Mouse (Mus musculus) cerebellum, adult (tissue): Measurements from ENCODE around the gene Anks1b.

Experiments used
- ATAC-seq: cut with Nextera tagmentation; 2 replicates; pipeline ENCODE4 v1.9.2; 2017; ENCODE audit warnings: mild to moderate bottlenecking, moderate library complexity, mixed read lengths; ENCODE audit not compliant: insufficient number of reproducible peaks, low FRiP score, low TSS enrichment

Anks1b gene

DNA sequence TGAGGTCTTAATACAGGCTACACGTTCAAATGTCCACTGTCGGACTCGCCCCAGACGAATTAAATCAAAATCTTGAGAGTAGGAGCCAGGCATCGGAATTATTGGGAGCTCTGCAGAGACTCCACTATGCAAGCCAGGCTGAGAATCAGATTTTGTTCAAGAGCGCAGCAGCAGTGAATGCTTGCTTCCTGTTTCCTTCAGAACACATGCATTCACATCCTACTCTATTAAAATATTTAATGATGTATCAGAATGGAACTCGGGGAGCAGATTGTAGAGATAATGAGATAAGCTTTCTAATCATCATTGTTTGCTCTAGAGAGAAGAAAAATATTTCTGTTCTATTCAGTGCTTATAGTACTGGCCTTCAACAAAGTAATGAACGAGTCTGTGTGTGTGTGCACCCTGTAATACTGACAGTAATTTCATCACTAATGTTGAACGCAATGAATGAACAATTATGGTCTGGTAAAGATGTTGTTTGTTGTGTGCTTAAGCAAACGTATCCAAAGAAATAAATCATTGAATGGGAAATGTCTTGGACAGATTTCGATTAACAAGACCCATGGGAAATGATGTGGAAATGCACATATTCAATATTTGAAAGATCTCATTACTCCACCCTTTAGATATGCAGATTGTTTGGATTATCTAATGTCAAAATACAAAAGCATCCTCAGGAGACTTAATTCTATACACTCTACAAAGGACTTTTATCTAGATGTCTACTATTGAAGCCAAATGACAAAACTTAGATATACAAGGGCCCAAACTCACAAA, 835.7 kb downstream of the Anks1b start:
- ATAC-seq: no peak

DNA sequence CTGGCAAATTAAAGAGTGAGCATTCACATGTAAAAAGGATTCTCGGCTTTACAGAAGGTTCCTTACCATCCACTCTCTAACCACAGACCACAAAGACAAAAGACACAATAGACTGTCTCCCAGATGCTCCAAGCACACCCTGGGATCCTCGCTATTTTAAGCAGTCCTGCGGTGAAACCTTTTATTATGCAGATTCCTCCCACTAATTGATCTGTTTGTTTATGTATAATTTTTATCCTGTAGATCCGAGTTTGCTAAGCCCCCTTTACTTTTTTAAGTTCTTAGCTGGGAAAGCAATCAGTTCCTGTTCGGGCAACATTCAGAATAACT, 836.3 kb downstream of the Anks1b start:
- ATAC-seq: no peak

GRCm38 (mm10) chr10:90717961-90718360, 844.7 kb downstream of the Anks1b start:
- no peak for ATAC-seq

- no peak for ATAC-seq
These were observed 845.4 kb downstream of the Anks1b start for GRCm38 (mm10) chr10:90718684-90719083.

- no peak for ATAC-seq
These were observed 846.7 kb downstream of the Anks1b start for GRCm38 (mm10) chr10:90719996-90720395.

- ATAC-seq: no peak
These were observed 849.8 kb downstream of the Anks1b start for GRCm38 (mm10) chr10:90723071-90723494.

- ATAC-seq: no peak
These were observed 850.6 kb downstream of the Anks1b start for GRCm38 (mm10) chr10:90723941-90724341.

DNA sequence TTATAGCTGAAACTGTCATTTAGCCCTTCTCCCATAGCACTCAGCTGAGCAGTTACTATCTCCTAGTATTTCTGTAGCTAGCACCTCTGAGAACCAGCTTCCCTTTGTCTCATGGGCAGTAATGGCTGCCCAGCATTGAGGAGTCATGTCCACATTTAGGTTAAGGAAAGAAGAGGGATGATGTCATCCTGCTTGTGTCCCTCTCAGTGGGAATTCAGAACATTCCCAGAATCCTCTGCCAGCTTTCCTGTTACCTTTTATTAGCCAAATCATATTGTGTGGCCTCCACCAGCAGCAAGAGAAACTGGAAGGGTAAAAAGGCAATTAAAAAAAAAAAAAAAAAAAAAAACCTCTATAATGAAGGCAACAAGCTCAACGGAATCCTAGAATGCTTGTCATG, 851.6 kb downstream of the Anks1b start:
- ATAC-seq: no peak

DNA sequence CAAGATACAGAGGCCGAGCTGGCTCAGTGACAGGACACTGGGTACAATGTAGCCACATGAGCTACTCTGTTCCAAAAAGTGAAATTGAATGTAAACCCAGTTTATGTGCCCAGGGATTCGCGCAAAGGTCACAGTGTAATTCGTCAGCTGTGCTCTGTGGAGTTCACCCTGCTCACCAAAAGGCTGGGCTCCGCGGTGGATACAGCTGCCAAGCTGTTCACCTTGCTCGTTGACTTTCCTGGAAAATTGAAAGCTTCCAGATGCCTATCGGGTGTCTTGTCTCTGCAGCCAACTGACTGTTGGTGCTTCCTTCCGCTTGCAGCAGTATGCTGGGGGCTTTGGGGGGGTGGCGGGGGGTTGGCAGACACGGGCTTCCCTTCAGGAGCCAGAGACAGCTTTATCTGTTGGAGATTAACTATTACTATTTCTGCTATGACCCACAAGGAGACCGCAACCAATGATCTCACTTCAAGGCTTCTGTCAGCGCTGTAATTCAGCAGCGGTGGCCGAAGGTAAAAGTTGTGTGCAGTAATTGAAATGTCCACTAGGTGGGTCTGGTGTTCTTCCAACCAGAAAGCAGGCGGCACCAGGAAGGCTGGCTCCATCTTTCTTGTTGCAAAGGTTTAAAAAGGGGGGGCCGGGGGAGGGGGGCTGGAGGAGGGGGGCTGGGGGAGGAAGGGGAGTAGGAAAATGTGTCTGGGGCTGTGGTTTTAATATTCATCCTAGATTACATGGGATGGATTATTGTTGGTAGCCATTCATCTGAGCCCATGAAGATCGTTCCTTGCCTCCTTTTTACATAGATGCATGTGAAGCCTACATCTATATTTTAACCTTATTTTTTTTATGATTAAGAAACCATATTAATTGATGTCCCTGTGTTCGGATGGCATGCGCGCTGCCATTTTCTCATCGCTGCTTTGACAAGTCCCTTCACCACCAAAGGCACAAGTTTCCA, 855.4 kb downstream of the Anks1b start:
- peak; percentile 54; the same call in 1 of the 2 replicates for ATAC-seq

- 0 out of 2 replicates have a peak, but pooled peaks have one; percentile 43 for ATAC-seq
These were observed 856.2 kb downstream of the Anks1b start for GRCm38 (mm10) chr10:90729527-90729926.

DNA sequence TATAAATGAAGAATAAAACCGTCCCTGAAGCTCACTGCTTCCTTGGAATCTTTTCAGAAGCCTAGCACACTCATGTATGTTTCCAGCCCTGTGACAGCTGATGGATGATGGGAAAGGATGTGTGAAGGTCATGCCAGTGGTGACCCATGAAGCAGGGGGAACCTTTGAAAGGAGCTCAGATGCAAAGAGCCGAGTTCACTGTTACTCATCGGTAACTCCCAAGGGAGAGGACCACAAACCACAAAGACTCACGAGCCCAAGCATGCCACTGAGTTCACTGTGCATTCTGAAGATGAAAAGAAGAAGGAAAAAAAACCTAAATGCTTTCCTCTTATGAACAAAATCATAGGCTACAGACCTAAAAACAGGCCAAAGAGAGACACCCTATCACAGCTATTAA, 859.5 kb downstream of the Anks1b start:
- no peak for ATAC-seq

GRCm38 (mm10) chr10:90733632-90734031, 860.3 kb downstream of the Anks1b start:
- no peak; the same call in 1 of the 2 replicates for ATAC-seq

DNA sequence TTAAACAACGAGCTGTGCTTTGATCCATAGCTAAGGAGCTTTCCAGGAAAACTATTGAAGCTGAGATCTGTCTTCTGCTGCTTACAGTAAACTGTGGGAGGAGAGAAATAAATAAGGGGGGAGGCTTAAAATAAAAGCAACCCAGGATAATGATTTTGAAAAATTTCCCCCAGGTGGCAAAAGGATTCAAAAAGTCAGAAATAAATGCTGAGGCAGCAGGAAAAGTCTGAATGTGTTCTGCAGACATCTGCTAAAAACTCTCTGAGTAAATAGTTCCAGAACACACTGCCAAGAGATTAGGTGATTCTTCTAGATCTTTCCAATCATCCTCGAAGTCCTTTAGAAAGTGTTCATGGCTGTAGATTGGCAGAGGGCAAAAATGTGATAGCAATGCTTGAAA, 865.2 kb downstream of the Anks1b start:
- no peak for ATAC-seq

GRCm38 (mm10) chr10:90740956-90741355, 867.6 kb downstream of the Anks1b start:
- no peak for ATAC-seq

DNA sequence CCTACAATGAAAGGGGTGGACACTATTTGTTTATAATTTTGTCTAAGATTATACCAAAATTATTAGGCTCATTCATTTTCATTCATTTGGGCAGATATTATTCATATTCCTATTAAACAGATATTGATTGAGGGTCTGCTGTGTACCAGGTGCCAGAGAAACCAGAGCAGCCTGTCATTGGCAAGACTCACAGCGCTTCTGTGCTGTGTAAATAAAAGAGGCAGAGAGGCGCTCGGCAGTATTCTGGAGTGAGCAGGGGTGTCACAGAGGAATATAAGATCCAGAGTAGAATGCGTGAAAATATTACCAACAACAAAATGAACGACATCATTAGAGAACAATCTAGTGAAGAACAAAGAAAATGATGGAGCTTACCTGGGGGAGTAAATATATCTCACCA, 878.6 kb downstream of the Anks1b start:
- ATAC-seq: no peak

GRCm38 (mm10) chr10:90753106-90753505, 879.8 kb downstream of the Anks1b start:
- ATAC-seq: peak; percentile 92

- ATAC-seq: no peak
These were observed 884.5 kb downstream of the Anks1b start for GRCm38 (mm10) chr10:90757773-90758172.

- no peak for ATAC-seq
These were observed 886.6 kb downstream of the Anks1b start for GRCm38 (mm10) chr10:90759929-90760328.

DNA sequence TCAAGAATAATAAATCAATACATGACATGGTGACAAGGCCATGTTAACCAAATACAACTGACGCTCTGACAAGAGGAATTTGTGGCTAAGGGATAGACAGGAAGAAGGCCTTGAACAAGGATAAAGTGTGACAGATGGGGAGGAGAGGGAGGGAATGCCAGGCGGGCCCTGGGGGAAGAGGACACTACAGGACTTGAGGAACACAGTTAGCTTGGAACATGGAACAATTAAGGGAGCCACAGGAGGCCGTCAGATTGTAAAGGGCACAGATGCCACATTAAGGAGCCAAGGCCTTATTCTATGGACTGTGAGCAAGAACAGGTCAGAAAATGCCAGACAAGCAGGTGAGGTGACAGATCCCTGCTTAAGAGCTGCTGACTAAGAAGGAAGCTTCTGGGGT, 893.0 kb downstream of the Anks1b start:
- peak; percentile 91 for ATAC-seq

DNA sequence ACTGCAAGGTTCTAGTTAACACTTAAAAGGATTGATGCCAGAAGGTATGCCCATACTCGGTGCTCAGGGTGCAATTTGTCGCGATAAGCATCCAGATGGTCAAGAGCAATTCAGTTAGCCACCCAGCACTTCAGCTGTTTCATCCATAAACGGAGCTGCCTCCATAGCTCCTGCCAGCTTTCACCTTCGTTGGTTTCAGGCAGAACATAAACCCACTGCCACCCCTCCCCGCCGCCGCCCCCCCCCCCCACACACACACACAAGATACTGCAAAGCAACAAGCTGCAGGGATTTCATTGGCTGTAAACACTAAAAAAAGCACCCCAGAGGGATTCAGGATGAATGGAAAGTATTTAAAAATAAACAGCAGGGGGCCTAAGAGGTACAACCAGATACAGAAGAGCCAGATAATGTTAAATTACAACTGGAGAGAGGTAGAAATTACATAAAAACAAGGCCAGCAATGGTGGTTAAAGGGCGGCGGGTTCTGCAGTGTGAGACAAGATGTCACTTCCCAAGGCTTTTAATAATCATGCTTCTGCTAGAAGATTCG, 897.2 kb downstream of the Anks1b start:
- no peak for ATAC-seq

DNA sequence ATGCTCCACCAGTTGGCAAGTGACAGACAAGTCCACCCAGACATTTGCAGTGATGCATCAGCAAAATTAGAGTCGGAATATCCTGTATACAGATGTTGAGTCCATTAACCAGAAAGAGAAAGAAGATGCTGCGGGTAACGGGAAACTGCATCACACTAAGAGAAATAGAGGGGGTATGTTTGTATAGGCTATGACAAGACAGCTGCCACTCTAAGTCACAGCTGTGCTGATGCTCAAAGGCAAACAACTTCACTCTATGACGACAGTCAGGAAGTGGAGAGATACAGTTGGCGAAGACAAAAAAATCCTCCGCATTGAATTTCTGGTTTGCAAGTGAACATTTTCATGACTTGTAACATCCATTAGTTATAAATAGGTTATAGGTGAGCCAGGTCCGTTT, 897.7 kb downstream of the Anks1b start:
- no peak for ATAC-seq
